Mouse (Mus musculus) testis, adult 2 months (tissue): ENCODE data around the gene Pard3.

Experiments used
- CTCF ChIP-seq: fragments of 200-500 bp; IDR thresholded peaks from 2 replicates; pipeline ENCODE4 v1.5.1; 2012; ENCODE audit warnings: low read depth, mild to moderate bottlenecking, inconsistent platforms, low read length, moderate library complexity; ENCODE audit not compliant: control insufficient read depth, insufficient read depth, insufficient replicate concordance
- POLR2A ChIP-seq: fragments of 200-500 bp; IDR thresholded peaks from 2 replicates; pipeline ENCODE4 v1.6.1; 2012; ENCODE audit warnings: low read depth, mild to moderate bottlenecking, inconsistent platforms, low read length, moderate library complexity; ENCODE audit not compliant: control insufficient read depth

GRCm38 (mm10) chr8:127128781-127129396 is 65.2 kb downstream of the Pard3 start:
- TF ChIP-seq POLR2A (no peak), CTCF (no peak)
